Comparison of ENCODE assay signal across 10 mouse cellular contexts in genomic region chr1:63668852-63669160, GRCm38 (mm10). TPM values are rescaled to one million over a fixed set of nuclear protein-coding genes. Genes with fewer than 3 reads are reported as not detected.
DNase-seq lines count a peak whose midpoint lies in the region; ATAC-seq and TF ChIP-seq lines count a peak whose summit lies in the region.
"Had no signal": no experiment of that assay in that cellular context is flagged by ENCODE, and none has a peak within 500 bp of the region (broad histone marks: within the 10 kb centered on the region; RNA-seq: fewer than 3 reads in every experiment).

No protein-coding gene starts in this region.

- TF ChIP-seq CTCF in hindbrain, postnatal 0 days (IDR thresholded peaks at IDR 0.05; ENCODE audit: low read depth), result peak; percentile 73

- peak overlapping the region; percentile 53 for H3K4me2 ChIP-seq in hindbrain, postnatal 0 days (ENCODE audit: low read depth, low read length)
- H3K4me2 ChIP-seq in neural tube, embryonic 12.5 days (replicated peaks), result peak overlapping the region; percentile 23

- no peaks in the 10 kb centered on the region for H3K36me3 ChIP-seq in hindbrain, postnatal 0 days (ENCODE audit: insufficient read depth, low read length)
- H3K36me3 ChIP-seq in neural tube, embryonic 12.5 days, result no peaks in the 10 kb centered on the region

- peak; percentile 90 for ATAC-seq in hindbrain, postnatal 0 days
- ATAC-seq in neural tube, embryonic 12.5 days (ENCODE audit: low FRiP score, low read depth), result peak; percentile 37; the same call in 1 of the 2 replicates

- peaks cover 7% of the 10 kb centered on the region; the same call in 1 of the 2 replicates for H3K4me1 ChIP-seq in hindbrain, postnatal 0 days (ENCODE audit: insufficient read depth, low read length)
- H3K4me1 ChIP-seq in neural tube, embryonic 12.5 days, result peaks cover 9% of the 10 kb centered on the region

- H3K27ac ChIP-seq in hindbrain, postnatal 0 days, result peak overlapping the region; percentile 61
- no peak overlapping the region for H3K27ac ChIP-seq in neural tube, embryonic 12.5 days

- no peaks in the 10 kb centered on the region for H3K27me3 ChIP-seq in hindbrain, postnatal 0 days (ENCODE audit: insufficient read depth, low read length)
- H3K27me3 ChIP-seq in neural tube, embryonic 12.5 days (replicated peaks), result no peaks in the 10 kb centered on the region

- WGBS in hindbrain, postnatal 0 days, result 0% methylated on average over 3 of the region's 3 CpGs
- WGBS in neural tube, embryonic 12.5 days, result 4% methylated on average over 3 of the region's 3 CpGs

- H3K4me3 ChIP-seq in hindbrain, postnatal 0 days (ENCODE audit: low read length), result peak overlapping the region; percentile 11
- no peak overlapping the region for H3K4me3 ChIP-seq in neural tube, embryonic 12.5 days

- H3K9me3 ChIP-seq in hindbrain, postnatal 0 days (ENCODE audit: low read length), result no peaks in the 10 kb centered on the region
- H3K9me3 ChIP-seq in neural tube, embryonic 12.5 days, result no peaks in the 10 kb centered on the region

- peak; percentile 35 for DNase-seq in layer of hippocampus, adult 9-10 months (ENCODE audit: low spot score)
- DNase-seq in layer of hippocampus, postnatal 10 days (ENCODE audit: low spot score in 2 of 2), result no peak
- peak; percentile 83 for DNase-seq in MN1 (ENCODE audit: low spot score)
- DNase-seq in embryo, embryonic 10 days (ENCODE audit: low spot score), result peak; percentile 79
- DNase-seq in hindbrain, postnatal 0 days (ENCODE audit: low spot score), result peak; percentile 90
- DNase-seq in frontal cortex, postnatal 36 days (ENCODE audit: low spot score in 2 of 2), result no peak
- DNase-seq in adrenal gland, adult 8-10 months, result no peak

- peak overlapping the region; percentile 18; the same call in 1 of the 2 replicates for H3K9ac ChIP-seq in hindbrain, postnatal 0 days (replicated peaks; ENCODE audit: low read length)
- no peak overlapping the region for H3K9ac ChIP-seq in neural tube, embryonic 12.5 days

RNA-seq across cellular contexts. Expression of gene Dytn, which starts 17.9 kb away (rescaled TPM):
- total RNA-seq in layer of hippocampus, postnatal 10 days (2021), result not detected
- 0.26 TPM in 1 of 2 replicates, not detected in the other for total RNA-seq in hindbrain, postnatal 0 days (2014; rRNA removed)
- polyA plus RNA-seq in hindbrain, postnatal 0 days (2015; fragmentation: Nextera tagmentation; extraction: Ambion mirVana), result 0.10 TPM in 1 of 2 replicates, not detected in the other
- polyA plus RNA-seq in neural tube, embryonic 12.5 days (2016; fragmentation: Nextera tagmentation; extraction: Ambion mirVana), result 0.08 and 0.15 TPM in 2 replicates
- not detected for total RNA-seq in adrenal gland, adult 8-10 months (2022)
- total RNA-seq: heart, postnatal 14 days had no signal
- polyA plus RNA-seq: stomach, embryonic 14.5 days had no signal

RNA-seq across cellular contexts. Expression of gene Gm39653, which starts 53.0 kb away (rescaled TPM):
- not detected for total RNA-seq in layer of hippocampus, postnatal 10 days (2021)
- not detected in 2 replicates for total RNA-seq in hindbrain, postnatal 0 days (2014; rRNA removed)
- not detected in 2 replicates for polyA plus RNA-seq in hindbrain, postnatal 0 days (2015; fragmentation: Nextera tagmentation; extraction: Ambion mirVana)
- not detected in 2 replicates for polyA plus RNA-seq in neural tube, embryonic 12.5 days (2016; fragmentation: Nextera tagmentation; extraction: Ambion mirVana)
- total RNA-seq in adrenal gland, adult 8-10 months (2022), result not detected
- total RNA-seq: heart, postnatal 14 days had no signal
- polyA plus RNA-seq: stomach, embryonic 14.5 days had no signal

Comparison
In these comparisons a context has a peak if more than half of its experiments do, and no peak if none do; other contexts are left out.
1. DNase-seq: peak in layer of hippocampus, adult 9-10 months (single experiment), MN1 (single experiment), embryo, embryonic 10 days (single experiment) and hindbrain, postnatal 0 days (single experiment); none in layer of hippocampus, postnatal 10 days (0 of 2), frontal cortex, postnatal 36 days (0 of 2) and adrenal gland, adult 8-10 months (single experiment).